Mouse (Mus musculus): Measurements from ENCODE around the gene Sema6c. TPM values are rescaled to one million over a fixed set of nuclear protein-coding genes. Genes with fewer than 3 reads are reported as not detected.

The Sema6c gene
- total RNA-seq, 2 experiments from 2014 or later = 4.7 to 10.2 TPM

DNA sequence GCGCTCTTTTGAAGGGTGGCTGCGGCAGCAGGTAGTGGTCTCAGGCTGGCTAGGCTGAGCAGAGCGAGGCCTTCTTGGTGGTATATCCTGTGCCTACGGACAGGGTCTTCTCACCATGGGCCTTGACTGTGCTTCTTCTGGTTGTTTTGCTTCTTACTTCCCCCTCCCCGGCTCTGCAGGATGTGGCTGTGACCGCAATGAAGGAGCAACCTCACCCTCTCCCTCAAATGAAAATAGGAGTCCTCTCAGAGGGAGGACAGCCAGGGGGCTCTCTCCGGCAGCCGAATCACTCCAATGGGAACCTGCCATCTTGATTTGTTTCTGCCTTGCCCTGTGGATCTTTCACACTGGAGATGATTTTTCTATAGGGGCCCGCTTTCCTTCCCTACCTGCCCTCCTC lies 18.8 kb upstream of the Sema6c start:
- peak in 1 of 2 experiments; percentile 31 for DNase-seq
- intact Hi-C loops (cut with DNase I) = no loop called here

DNA sequence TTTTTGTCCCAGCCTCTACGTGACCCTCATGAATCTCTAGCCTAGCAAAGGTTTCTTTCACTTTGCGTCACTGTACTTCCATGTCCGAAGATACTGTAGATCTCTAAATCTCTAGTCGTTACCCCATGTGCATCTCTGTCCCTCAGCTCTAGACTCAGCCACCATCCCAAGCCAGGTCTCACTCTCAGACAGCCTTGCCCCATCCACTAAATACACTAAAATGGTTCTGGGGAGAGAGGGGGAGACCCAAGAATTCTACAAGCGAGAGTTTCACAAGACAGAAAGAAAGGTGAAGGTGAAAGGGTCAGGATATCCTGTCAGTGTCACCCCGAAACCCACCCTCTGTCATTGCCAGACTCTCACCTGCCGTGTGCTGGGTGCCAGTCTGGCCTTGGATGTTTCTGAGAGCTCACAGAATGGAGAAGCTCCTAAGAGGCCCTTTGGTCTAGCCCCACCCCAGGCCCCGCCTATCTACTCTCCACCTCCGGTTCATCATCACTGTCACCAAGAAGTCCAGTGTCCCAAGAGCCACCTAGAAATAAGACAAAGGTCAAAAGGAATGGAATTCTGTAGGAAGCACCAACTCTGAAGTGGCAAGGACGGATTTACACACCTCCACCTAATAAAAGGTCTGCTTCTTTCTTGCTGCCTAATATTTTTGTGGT lies 18.2 kb upstream of the Sema6c start, which contains the start of gene Tnfaip8l2:
TSS of gene Tnfaip8l2 (minus strand) at position 409 of the 665 bp plus-strand sequence.
- intact Hi-C loops (cut with DNase I) = loop anchor here (1.0 to 2.0 kb wide), 3 partner anchors 32 to 121 kb away; partner anchors contain the start of gene Gabpb2
- DNase-seq = peak in 1 of 2 experiments; percentile 31

DNA sequence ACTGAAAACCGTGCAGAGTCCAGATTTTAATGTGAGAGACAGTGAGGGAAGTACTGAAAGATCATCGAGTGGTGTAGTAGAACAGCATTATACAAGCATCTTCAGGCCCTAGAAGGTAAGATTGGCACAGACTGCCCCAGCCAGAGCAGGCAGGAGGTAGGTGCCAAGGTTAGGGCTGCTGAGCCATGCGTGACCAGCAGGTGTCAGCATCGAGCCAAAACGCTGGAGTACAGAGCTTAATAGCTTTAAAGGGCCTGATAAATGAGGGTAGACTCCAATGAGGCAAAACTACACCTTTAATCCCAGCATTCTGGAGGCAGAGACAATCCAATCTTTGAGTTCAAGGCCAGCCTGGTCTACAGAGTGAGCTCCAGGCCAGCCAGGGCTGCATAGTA lies 17.6 kb upstream of the Sema6c start:
- intact Hi-C loops (cut with DNase I) = loop anchor here (1.0 to 2.0 kb wide), 3 partner anchors 32 to 121 kb away; partner anchors contain the start of gene Gabpb2
- peak; percentile 90 to 95 for DNase-seq

DNA sequence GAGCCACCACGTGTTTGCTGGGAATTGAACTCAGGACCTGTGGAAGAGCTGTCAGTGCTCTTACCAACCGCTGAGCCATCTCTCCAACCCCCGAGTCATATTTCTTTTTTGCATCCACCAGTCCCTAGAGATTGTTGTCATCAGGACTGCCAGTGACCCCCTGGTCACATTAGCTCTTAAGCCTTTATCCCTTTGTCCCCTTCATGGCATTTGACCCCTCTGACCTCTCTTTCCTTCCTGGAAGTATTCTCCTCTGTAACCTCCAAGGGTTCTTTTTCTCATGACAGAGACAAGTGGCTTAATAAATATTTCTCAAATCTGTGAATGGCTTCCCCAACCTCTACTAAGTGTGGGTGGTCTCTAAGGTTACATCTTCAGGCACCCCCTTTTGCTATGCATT lies 12.3 kb upstream of the Sema6c start:
- DNase-seq = no peak
- intact Hi-C loops (cut with DNase I) = no loop called here

DNA sequence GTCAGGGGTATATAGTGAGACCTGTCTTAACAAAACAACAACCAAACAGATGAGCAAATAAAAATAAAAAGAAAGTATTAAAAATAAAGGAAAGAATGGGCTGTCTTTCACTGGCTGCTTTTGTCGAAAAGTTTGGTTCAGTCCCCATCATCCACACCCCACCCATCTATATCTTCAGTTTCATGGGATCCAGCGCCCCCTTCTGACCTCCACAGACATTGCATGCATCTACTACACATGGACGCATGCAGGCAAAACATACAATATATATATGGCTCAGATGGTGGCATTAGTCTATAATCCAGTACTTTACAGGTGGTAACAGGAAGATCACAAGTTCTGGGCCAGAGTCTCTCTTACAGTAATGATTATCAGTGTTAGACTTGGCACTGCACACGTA lies 6.4 kb upstream of the Sema6c start:
- peak in 1 of 2 experiments; percentile 60 for DNase-seq
- intact Hi-C loops (cut with DNase I) = no loop called here

DNA sequence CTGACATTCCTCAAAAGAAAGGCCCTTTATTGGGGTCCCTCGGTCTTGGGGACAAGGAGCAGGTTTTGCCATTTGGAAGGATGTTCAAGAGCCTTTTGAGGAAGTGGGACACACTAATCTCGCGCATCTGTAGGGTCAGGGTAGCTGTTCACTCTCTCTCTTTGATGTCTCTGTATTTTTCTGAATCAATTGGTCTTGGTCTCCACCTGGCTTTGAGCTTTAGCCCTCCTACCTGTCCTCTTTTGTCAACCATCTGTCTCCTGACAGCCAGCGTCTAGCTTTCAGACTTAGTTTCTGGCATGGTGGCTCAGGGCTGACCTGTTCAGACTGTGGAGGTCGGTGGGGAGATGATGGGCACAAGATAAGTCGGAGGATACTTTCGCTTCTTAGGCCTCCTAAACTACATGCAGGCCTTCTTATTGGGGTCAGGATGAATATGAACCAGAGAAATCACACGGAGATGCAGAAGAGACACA lies 708 bp upstream of the Sema6c start:
- intact Hi-C loops (cut with DNase I) = loop anchor here (5.0 kb wide), 1 partner anchor 103 kb away; no protein-coding TSS in a partner anchor
- no peak for DNase-seq

DNA sequence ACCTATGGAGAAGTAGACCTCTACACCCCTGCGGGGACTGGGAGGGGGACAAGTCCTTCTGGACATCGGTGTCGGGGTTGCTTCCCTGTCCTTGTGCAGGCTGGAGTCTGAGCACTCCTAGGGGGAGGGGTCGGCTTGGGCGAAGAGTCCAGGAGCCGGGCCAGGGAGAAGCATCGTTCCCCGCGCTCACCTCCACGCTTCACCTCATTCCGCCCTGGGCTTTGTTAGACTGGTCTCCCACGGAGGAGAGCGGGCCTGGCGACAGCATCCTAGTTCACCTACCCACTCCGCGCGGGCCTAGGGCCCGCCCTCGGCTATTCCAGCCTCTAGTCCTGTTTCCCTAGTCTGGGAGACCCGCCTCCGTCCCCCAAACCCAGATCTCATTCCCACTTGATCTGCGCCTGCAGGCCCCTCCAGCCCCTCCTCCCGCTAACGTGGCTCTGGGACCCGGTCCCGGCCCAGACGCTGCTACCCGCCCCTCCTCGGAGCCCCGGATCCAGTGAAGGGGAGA lies 839 bp downstream of the Sema6c start:
- DNase-seq = no peak
- intact Hi-C loops (cut with DNase I) = no loop called here

DNA sequence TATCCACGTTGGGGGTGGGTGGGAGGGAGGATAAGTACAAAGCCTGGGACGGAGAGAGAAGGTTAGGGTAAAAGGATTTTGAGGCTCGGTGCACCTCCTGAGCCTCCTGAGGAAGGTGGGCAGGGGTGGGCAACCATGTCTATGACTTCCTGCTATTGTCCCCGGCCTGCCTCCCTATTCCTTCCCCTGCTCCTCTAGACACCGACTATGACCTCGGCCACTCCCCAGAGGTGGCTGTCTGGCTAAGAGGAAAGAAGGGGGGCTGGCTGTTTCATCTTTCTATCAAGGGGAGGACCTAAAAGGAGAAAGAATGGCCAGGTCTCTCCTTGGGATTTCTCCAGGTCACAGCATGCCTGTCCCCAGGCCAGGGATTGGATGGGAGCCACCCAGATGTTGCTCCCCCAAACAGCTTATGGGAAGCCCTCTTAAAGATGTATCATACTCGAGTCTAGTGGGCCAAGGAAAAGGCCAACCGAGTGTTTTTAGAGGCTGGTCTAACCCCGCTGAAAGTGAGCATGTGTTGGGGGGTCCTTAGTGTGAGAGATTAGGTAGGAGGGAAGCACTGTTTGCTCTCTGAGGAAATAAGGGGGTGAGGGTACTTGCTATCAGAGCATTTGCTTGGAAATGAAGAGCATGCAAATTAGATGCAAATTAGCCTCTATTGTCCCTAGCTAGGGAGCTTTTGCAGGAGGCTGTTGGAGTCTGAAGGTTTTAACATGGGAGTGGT lies 1.5 kb downstream of the Sema6c start:
- intact Hi-C loops (cut with DNase I) = no loop called here
- DNase-seq = no peak

DNA sequence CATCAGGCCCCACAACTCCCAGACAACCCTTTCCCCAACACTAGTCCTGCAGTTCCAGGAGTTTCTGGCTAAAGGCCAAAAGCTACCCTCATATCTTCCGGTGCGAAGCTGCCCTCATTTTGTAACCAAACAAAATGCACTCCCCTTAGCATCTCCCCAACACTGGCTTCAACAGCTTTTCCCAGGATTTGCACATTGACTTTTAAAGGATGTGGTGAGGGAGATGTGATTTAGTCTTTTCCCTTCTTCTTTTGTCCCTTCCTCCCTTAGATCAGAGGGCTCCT lies 2.0 kb downstream of the Sema6c start:
- intact Hi-C loops (cut with DNase I) = no loop called here
- no peak for DNase-seq

DNA sequence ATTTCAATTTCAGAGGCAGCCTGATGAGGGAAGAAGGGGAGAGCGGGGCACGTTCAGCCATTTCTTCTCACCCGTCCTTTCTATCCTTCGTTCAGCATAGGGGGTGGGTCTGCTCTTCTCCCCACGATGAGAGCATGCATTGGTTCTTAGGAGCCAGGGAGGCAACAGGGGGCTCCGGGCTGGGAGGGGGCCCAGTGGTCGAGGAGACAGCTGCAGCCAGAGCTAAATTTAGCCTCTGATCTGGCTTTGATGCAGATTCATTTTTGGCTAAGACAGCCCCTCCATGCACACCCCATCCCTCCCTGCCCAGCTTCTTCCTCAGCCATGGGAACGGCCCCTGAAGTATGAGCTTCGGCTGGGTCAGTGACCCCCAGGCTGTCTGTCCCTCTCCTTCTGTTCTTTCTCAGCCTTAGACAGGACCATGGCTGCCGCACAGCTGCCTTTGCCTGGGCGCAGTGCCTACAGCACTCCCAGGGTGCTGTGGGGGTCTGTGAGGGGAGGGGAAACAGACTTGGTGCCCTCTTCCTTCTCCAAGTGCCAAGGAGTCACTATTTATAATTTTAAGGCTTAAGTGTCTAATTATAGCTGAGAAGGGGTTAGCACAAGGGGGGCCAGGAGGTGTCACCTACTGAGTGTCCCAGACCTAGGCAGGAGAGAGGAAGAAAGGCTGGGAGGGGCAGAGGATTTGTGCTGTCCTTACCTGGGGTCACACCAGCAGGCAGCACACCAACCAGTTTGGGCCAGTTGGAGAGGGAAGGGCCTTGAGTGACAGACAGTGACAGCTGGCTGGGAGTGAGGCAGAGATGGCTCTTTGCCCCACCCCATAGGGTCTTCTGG lies 3.4 kb downstream of the Sema6c start:
- no peak for DNase-seq
- intact Hi-C loops (cut with DNase I) = no loop called here

DNA sequence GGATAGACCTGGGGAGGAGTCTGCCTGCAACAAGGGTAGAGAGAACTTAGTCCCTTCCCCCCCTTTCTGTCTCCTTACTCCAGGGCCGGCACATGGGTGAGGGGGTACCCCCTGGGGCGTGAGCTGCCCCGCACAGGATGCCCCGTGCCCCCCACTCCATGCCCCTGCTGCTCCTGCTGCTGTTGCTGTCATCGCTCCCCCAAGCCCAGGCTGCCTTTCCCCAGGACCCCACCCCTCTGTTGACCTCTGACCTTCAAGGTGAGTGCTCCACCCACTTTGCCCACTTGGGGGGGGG lies 3.9 kb downstream of the Sema6c start:
- no peak for DNase-seq

DNA sequence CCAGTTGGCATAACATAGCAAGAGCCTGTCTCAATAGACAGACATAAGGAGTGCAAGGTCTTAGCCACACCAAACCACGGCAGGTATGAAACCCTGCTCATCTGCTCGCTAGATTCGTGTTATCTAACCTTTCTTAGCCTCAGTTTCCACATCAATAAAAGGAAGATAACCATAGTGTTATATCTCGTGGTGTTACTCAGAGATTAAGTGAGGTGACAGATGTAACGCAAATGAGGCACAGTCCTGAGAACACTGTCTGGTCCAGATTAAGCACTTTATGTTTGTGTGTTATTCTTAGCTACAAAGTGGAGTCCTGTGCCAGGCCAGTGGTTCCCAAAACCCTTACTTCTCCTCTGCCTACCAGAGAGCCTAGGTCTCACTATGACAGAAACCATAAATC lies 4.6 kb downstream of the Sema6c start:
- intact Hi-C loops (cut with DNase I) = no loop called here
- no peak for DNase-seq

More for the DNA sequence above, 3.9 kb downstream of the Sema6c start:
- intact Hi-C loops (cut with DNase I) = no loop called here

DNA sequence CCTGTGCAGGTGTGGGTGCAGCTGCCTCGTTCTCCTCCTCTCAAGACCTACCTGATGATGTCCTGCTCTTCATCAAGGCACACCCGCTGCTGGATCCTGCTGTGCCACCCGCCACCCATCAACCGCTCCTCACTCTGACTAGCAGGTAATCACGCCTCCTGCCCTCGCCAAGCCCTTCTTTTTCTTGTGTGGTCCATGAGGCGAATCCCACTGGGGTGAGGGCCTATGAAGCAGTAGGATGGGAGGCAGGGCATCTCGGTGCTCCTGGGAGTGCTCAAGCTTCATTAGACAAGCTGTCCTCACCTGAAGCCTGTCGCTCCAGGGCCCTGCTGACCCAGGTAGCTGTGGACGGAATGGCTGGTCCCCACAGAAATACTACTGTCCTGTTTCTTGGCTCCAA lies 9.7 kb downstream of the Sema6c start:
- no peak for DNase-seq
- intact Hi-C loops (cut with DNase I) = no loop called here

DNA sequence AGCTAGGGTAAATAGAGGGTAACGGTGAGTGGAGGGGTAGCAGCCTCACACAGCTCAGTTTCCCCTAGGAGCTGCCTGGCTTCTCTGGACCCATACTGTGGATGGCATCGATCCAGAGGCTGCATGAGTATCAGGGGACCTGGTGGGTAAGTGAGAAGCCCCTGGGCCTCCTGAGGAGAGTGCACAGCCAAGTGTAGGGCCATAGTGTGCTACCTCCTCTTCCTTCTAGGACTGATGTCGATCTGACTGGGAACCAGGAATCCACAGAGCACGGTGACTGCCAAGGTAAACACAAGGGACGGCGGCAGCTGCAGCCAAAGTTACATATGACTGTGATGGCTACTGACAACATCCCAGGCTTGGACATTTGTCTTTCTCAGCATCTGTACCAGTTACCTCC lies 10.8 kb downstream of the Sema6c start:
- DNase-seq = no peak
- intact Hi-C loops (cut with DNase I) = no loop called here

DNA sequence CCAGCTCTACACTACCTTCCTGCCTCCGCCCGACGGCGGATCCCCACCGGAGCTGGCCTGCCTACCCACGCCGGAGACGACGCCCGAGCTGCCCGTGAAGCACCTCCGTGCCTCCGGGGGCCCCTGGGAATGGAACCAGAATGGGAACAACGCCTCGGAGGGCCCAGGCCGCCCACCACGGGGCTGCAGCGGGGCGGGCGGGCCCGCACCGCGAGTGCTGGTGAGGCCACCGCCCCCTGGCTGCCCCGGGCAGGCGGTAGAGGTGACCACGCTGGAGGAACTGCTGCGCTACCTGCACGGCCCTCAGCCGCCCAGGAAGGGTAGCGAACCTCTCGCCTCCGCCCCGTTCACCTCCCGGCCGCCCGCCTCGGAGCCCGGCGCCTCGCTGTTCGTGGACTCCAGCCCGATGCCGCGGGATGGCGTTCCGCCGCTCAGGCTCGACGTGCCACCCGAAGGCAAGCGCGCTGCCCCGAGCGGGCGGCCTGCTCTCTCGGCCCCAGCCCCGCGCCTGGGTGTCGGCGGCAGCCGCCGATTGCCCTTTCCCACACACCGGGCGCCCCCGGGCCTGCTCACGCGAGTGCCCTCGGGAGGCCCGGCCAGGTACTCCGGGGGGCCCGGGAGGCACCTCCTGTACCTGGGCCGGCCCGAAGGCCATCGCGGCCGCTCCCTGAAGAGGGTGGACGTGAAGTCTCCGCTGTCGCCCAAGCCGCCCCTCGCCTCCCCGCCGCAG lies 12.4 kb downstream of the Sema6c start:
- DNase-seq = no peak
- intact Hi-C loops (cut with DNase I) = no loop called here

DNA sequence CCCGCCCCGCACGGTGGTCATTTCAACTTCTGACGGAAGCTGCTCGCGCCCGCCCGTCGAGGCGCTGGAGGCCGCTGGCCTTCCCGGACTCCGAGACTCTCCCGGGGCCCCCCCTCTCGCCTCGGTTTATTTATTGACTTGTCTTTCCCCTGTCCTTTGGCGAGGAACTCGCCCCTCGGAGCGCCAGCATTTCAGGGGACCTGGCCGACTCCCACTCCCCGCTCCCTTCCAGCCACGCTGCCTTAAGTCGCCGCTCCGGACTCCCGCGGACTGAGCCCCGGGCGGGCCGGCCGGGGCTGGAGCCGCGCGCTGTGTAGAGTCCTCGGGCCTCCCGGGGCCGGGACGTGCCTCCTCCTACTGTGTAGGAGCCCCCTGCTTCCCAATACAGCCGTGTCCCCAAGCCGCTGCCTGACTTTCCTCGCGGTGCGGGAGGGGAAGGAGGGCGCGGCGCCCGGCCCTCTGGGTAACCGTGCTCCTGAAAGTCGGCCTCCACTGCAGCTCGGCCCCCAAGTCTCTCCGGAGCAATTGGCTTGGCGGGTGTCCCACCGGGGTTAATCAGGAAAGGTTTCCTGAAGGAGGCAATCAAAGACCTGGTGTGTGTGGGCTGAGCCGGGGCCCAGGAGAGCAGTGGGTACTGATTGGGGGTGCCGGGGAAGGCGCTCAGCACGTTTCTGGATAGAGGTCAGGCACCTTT lies 13.1 kb downstream of the Sema6c start:
- intact Hi-C loops (cut with DNase I) = no loop called here
- DNase-seq = peak; percentile 33 to 34

DNA sequence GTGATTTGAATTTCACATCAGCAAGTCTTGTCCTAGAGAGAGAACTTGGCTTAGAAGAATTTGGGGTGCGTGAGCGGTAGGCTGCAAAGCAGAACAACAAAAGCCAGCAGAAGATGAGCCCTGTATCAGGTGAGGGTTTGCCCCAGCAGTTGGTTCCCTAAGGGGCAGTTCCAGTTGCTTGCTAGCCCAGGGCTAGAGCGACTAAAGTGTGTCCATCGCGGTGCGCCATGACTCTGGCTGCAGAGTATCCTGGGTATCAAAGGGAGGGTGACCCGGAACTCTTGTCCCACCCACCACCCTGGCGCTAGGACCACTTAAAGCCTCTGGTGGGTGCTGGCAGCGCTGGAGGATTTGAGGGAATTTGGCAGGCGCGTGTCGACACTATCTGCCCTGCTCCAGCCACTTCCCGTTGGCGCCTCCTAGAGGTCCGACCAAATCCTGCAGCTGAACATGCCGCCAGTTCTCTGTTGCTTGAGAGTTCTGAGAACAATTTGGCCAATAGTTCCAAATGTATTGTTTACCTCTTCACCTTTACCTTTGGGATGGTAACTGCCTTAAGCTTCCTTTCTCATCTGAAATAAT lies 13.8 kb downstream of the Sema6c start:
- intact Hi-C loops (cut with DNase I) = loop anchor here (1.0 kb wide), 1 partner anchor 32 kb away; the partner anchor contains the start of gene Tnfaip8l2
- peak; percentile 89 to 94 for DNase-seq

DNA sequence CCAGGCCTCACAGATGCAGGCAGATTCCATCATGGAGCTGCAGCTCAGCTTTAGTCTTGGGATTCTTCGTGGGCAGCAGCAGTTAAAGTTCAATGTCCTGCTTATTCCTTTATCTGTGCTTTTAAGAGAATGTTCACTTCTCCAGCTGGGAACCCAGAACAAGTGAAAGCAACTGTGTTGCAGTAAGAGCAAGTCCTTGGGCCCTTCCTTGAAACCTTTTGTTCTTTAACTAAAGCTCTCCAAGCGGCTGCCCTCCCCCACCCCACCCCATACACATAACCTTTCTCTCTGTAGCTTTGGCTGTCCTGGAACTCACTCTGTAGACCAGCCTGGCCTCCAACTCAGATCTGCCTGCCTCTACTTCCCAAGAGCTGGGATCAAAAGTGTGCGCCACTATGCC lies 16.2 kb downstream of the Sema6c start:
- DNase-seq = no peak
- intact Hi-C loops (cut with DNase I) = no loop called here

DNA sequence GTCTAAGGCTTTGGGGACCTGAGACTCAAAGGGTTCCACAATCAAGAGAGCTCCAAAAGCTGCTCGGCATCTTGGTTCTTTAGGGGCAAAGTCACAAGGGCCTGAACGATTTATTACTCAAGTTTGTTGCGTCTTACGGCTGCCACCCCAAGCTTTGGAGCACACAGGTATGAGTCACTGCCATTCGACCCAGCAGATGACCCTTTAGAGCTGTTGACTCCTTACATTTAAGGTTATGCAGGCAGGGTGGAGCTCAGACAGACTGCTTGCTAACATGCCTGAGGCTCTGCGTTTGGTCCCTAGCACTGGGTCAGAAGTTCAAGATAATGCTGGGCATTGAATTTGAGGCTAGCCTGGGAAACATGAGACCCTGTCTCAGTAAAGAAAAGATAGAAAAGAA lies 17.3 kb downstream of the Sema6c start:
- intact Hi-C loops (cut with DNase I) = no loop called here
- DNase-seq = no peak

DNA sequence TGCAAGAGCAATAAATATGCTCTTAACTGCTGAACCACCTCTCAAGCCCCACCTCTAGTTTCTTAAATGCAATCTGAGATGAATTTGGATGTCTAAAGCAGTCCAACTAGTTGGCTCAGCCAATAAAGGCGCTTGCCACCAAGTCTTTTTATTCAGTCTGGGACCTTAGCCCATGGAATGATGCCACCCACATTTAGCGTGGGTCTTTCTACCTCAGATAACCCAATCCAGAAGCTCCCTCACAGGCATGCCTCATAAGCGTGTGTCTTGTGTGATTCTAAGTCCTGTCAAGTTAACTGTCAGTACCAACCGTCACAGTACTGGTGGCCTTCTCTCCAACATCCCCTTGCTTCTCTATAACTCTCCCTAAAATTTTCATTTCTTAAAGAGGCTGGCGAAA lies 18.7 kb downstream of the Sema6c start:
- intact Hi-C loops (cut with DNase I) = no loop called here
- DNase-seq = no peak
